Mouse (Mus musculus): ENCODE results near the gene Ccdc153. TPM values are rescaled to one million over a fixed set of nuclear protein-coding genes. Genes with fewer than 3 reads are reported as not detected.

Gene Ccdc153
- not detected in 2 replicates for polyA plus RNA-seq (2012; rRNA removed)

DNA sequence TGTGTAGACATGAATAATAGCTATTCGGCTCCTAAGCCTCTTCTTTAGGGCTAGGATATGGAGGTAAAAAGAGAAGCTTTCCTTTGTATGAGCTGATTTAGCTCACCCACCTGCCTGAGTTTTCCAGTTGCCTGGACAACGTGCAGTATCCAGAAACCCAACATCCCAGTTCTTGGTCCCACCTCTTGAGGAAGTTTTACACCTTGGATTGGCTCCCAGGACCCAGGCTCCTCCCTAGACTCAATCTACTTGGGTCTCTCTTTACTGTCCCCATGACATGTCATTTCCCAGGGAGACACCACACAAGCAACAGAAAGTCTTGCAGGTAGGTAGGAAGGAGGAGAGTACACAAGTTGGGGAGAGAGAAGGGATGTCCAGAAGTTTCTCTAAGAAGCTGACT lies at the start of gene Ccdc153:
Gene Ccdc153, plus strand, starts transcription at position 278 of the 400 bp plus-strand sequence.
- DNase-seq (ENCODE audit: low read depth, low spot score), result no peak
- 29% methylated on average over 2 of the region's 2 CpGs for WGBS

DNA sequence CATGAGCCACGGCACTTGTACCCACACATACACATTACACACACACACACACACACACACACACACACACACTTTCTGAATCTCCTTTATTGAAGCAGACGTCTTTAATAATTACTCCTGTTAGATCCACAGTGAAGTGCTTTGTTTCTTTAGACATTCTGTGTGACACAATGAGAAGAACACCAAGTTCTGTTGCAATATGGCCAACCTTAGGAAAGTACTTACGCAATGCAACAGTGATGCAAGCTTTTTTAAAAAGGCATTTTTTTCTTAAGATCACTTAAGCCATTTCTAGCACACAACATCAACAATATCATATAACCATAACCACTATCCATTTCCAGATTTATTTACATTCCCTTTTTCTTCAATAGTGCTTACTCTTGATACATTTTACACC lies 49.3 kb upstream of the Ccdc153 start:
- no peak for DNase-seq (ENCODE audit: low read depth, low spot score)
- 84% methylated on average over 3 of the region's 3 CpGs for WGBS

DNA sequence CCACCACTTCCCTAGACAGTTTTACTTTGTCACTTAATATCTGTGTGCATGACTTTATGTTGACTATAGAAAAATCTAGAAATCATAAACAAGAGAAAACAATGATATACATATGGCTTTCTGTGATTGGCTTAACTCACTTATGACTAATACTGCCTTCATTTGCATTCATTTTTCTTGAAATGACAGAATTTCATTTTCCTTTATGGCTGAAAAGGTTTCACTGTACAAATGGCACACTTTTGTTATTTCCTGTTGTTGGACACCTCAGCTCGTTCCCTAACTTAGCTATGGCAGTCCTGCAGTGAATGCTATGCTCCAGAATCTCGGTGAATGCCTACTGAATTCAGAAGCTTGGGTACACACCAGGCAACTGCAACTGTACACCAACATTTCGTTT lies 48.2 kb upstream of the Ccdc153 start:
- 91% methylated on average over 3 of the region's 3 CpGs for WGBS
- DNase-seq (ENCODE audit: low read depth, low spot score), result no peak

DNA sequence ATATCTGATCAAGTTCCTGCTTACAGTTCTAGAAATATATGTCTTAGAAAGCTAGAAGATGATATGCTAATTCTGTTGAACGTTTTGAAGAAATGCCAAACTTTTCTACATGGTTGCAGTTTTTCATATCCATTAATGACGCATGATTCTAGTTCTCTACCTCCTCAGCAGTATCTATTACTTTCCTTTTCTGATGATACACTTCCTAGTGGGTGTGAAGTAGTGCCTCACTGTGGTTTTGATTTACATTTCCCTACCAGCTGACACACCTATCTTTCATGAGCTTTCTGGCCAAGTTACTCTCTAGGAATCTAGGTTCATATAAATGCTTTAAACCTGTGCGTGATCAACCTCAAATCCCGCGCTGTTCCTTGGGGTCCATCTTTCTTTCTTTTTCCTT lies 47.7 kb upstream of the Ccdc153 start:
- WGBS, result 88% methylated on average over 5 of the region's 5 CpGs

DNA sequence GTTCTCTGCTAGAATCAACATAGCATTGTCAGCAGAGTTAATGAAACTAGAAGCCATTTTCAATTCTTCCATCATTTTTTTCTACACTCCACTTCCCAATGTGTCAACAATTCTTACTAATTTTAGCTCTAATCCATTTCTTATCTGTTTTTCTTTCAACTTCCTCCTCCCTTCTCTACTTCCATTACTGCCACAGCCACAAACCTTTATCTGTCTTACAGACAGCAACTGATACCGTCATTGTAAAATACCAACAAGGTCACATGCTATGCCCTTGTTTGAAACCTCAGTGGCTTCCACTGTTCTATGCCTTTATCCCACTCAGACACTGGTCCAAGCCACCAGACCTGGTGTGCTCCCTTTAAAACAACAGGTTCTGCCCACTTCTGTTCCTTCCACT lies 46.5 kb upstream of the Ccdc153 start:
- no peak for DNase-seq (ENCODE audit: low read depth, low spot score)
- 52% methylated on average over 1 of the region's 1 CpGs for WGBS

More for the DNA sequence above, 47.7 kb upstream of the Ccdc153 start:
- no peak for DNase-seq (ENCODE audit: low read depth, low spot score)

DNA sequence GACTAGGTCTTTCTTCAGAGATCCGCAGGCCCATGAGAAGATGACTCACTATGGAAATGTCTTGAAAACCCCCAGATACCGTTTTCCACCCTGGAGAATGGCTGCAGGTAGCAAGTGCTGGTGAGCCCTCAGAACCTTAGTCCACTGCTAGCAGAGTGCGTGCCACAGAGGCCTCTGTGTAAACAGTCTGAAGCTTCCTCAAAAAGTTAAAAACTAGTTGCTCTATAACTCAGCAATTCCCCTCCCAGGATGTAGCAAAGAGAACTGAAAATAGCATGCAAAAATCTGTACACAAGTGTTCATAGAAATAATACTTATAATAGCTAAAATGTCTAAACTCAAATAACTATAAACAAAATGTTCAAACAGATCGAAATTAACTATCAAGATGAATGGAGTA lies 44.1 kb upstream of the Ccdc153 start:
- WGBS, result 77% methylated on average over 4 of the region's 4 CpGs
- no peak for DNase-seq (ENCODE audit: low read depth, low spot score)

DNA sequence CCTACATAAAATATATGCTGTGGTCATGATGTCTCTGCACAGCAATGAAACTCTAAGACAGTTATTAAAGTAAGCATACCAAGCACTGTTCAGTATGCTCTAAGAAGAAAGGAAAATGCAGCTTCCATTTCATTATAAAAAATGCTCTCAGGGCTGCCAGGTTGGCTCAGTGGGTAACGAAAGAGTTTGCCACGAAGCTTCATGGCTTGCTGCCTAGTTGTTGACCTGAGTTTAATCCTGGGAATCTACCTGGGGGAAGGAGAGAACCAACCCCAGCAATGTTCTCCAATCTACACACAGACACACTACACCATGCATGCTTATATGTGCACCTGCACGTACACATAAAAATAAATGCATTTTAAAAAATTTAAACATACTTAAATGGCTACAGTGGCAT lies 41.3 kb upstream of the Ccdc153 start:
- DNase-seq (ENCODE audit: low read depth, low spot score), result no peak
- WGBS, result 75% methylated on average over 3 of the region's 3 CpGs

DNA sequence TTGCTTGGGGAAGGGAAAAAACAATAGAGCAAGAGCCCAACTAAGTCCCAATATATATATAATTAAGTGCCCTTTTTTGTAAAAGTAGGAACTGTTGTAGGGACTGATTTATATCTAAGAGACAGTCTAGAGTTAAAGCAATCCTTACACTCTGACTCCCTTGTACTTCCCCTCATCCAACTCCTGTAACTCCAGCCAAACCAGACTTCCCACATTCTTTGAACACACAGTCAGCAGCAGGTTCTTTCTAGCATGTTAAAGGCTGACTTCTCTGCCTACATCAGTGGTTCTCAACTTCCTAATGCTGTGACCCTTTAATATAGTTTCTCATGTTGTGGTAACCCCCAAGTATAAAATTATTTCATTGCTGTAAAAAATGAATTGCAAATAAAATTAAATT lies 40.9 kb upstream of the Ccdc153 start:
- no peak for DNase-seq (ENCODE audit: low read depth, low spot score)

DNA sequence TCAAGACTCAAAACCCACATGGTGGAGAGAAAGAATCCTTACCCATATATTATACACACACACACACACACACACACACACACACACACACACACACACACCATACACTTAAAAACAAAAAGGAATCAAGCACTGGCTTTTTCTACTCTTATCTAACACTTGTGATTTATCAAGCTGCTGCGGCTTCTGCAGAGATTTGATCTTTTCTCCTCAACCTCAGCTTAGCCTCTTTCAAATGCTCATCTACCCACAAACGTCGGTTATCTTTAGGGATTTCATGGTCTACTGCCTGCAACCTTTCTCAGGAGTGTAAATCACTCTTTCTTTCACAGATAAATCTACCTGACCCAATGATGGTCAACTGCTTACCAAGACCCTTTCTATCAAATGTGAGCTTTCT lies 40.0 kb upstream of the Ccdc153 start:
- 87% methylated on average over 3 of the region's 3 CpGs for WGBS
- no peak for DNase-seq (ENCODE audit: low read depth, low spot score)

DNA sequence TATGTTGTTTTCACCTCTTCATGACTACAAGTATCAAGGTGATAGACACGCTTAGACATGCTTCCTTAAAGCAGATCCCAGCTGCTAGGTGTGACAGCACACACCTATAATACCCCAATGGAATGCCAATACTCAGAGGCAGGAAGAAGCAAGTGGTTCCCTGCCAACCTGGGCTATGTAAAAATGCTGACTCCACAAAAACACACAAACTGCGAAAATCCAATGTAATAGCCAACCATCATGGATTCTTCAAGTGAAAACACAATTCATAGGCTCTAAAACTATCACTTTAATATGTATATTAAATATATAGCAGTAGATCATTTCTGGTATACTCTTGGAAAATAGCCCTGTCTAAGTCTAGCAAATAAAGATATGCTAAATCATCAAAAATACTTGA lies 32.6 kb upstream of the Ccdc153 start:
- no peak for DNase-seq (ENCODE audit: low read depth, low spot score)
- 62% methylated on average over 2 of the region's 2 CpGs for WGBS

DNA sequence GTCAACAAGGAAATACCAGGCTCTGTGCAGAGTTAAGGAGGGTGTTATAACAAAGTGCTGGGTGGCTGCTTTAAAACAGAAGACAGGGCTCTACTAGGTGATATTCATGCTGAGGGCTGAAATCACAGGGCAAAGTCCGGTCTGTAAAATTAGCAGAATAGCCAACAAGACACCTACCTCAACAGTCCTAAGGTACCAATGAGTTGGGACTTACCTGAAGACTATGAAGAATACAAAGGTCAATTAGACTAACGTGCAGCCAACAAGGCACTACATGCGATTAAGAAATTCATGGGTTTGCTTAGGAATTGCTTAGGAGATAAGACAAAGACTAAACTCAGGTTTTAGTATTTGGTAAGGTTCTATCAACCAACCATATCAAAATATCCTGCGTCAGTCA lies 31.1 kb upstream of the Ccdc153 start:
- peak; percentile 87 for DNase-seq (ENCODE audit: low read depth, low spot score)
- 43% methylated on average over 4 of the region's 4 CpGs for WGBS

DNA sequence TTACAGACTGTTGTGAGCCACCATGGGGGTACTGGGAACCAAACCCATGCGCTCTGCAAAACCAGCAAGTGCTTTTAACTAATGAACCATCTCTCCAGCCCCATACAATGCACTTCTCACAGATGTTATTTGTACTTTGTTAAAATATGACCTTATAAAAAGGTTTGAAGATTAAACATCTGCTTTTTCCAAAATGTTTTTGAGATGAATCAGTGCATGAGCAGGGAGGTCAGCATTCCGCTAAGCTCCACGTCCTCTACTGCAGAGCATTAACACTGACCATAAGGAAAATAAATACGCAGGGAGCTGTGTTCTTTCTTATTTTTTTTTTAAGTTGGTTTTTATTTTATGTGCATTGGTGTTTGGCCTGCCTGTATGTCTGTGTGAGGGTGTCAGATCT lies 28.1 kb upstream of the Ccdc153 start:
- 75% methylated on average over 4 of the region's 4 CpGs for WGBS
- no peak for DNase-seq (ENCODE audit: low read depth, low spot score)

DNA sequence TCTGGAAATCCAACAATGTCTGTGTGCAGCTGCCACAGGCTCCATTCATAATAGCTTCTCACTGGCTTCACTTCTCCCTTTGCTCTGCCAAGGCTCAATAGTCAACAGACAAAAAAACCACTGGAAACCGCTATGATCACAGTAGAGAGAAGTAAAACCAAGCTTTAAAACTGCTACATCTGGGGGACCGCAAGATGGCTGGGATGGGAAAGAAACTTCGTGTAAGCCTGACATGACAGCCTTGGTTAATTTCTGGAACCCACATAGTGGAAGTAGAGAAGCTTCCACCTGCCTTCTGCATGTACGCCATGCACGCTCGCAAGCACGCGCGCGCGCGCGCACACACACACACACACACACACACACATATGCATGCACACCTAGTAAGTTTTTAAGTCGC lies 26.9 kb upstream of the Ccdc153 start:
- WGBS, result 86% methylated on average over 14 of the region's 14 CpGs
- DNase-seq (ENCODE audit: low read depth, low spot score), result no peak

DNA sequence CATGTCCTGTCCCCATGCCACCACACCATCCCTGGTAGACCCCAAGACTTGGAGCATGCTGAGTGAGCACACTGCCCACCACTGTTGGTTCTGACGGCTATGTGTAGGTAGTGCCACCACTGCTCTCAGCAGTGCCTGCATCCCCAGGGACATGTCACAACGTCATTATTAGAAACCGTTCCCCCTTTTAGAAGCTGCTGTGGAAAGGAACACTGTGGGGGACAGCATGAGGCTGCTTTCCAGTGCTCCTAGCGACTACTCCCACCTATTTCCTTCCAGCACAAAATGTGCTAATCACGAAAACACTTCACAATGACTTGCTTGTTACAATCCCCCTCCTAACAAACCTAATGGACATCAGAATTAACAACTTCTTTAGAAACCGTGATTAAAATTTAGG lies 14.5 kb upstream of the Ccdc153 start:
- 49% methylated on average over 6 of the region's 6 CpGs for WGBS
- DNase-seq (ENCODE audit: low read depth, low spot score), result no peak

DNA sequence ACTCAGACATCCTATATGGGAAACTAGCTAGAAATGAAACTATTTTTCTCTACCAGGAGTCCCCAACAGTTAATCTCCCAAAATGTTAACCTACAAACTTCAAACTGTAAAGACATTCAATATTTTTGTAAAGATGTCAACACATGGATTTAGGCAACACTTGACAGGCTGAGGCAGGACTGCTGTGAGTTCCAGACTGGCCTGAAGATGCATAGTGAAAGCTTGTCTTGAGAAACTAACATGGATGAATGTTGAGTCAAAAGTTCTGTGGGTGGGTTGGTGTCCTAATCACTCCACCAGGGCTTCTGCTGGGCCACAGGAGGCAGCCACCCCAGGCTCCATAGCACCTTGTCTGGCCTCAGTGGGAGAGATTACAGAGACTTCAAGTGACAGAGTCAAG lies 8.9 kb upstream of the Ccdc153 start:
- no peak for DNase-seq (ENCODE audit: low read depth, low spot score)

DNA sequence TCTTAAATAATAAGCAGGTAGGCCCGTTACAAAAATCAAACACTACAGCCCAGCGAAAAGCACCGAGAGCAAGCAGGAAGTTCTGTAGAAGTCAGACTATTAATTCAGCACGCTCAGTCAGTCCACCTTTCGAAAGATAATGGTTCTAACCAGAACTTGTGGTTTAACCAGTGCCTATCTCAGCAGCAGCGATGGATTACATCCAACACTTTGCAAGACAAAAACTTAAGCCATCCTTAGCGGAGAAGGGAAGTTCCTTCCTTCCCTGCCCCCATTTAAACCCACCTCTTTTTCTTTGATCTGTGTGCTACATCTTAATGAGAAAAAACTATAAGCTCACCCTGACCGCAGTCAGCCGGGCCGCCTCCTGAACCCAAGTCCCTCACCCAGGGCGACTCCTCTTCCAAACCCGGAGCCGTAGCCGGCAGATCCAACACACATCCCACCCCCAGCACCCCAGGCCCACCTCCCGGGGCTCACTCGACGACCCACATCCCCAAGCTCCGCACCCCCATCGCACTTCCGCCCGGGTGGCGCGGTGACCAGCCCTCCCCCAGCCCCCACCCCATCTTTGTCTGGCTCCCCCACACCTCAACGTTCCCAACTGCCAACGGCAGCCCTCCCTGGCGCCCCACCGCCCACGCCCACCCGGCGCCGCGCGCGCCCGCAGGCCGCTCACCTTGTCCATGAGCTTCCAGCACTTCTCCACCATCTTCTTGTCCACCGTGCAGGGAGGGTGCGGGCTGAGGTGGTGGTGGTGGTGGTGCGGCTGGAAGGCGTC lies 7.3 kb upstream of the Ccdc153 start:
- no peak for DNase-seq (ENCODE audit: low read depth, low spot score)
- WGBS, result 1% methylated on average over 40 of the region's 40 CpGs

DNA sequence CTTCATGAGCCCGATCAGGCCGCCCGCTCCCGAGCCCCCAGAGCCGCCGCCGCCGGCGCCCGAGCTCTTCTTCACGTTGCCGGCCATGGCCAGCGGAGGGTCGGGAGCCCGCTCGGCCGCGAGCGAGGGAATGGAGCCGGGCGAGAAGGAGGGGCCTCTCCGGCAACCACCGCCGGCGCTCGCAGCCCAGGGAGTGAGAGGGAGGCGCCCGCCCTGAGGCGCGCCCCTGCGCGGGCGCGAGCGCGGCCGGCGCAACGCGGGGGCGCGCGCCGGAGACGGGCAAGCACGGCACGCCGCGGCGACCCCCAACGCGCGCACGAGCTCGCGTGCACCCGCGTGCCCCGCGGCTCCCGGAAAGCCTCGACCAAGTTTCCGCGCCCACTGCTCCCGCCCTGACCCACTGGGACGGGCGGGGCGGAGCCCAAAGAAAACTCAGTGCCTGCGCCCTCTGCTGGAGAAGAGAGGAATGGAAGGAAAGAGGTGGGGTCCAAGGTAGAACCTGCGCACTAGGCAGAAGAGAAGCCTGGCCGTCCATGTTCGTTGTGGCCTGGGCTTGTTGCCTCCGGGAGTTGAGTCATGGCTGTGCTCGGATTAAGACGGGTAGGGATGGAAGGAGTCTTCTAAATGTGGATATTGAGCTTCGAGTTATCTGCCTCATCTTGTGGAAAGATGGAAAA lies 6.5 kb upstream of the Ccdc153 start, which contains the start of gene Cbl:
Gene Cbl, minus strand, starts transcription at position 248 of the 677 bp plus-strand sequence.
- DNase-seq (ENCODE audit: low read depth, low spot score), result peak; percentile 99
- under 1% methylated on average over 75 of the region's 76 CpGs for WGBS

DNA sequence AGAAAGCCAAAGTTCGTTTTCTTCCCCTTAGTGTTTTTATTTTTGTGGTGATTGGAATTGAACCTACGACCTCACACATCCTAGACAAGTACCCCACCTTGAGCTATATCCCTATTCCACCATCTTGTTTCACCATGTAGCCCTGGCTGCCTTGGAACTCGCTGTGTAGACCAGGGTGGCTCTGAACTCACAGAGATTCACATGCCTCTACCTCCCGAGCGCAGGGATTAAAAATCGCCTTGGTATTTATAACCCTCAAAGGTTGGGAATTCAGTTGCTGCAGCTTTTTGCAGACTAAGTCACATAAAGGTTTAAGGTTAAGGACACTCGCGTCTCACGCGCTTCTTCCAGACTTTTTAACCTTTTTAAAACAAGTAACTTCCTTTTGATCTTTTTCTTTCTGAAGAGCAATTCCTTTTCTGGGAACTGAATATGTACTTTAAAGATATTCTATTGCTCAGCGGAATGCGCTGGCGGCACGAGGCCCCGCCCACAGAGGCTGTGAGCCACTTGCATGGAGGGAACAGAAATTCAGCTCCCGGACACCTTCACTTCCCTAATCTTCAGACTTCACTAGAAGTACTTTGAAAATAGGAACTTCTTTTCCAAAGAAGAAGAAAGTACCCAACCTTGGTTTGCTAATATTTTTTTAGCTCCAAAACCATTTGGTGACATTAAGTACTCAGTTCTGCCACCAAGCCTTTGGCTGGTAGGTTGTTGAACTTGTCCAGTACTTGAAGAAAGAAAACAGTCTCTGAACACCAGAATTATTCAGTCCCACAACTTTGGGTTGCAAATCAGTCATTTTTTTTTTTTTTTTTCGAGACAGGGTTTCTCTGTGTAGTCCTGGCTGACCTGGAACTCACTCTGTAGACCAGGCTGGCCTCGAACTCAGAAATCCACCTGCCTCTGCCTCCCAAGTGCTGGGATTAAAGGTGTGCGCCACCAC lies 5.7 kb upstream of the Ccdc153 start:
- no peak for DNase-seq (ENCODE audit: low read depth, low spot score)

DNA sequence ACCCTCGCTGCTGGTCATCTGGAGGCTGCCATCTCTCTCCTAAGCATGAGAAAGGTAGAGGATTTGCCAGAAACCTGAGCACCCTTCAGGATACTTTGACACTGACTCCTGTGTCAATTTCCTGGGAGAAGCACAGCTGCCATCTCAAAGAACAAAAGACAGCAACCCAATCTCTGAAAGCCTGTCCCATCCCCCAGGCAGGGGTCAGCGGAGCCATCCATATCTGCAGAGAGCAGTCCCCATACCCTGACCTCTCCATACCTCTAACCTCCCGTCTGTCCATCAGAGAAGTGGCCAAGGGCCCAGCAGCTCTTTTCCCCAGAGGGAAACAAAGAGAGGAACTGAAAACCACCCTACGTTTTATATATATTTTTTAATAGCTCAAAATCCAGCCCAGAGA lies 3.9 kb upstream of the Ccdc153 start:
- WGBS, result 71% methylated on average over 4 of the region's 4 CpGs
- no peak for DNase-seq (ENCODE audit: low read depth, low spot score)

More for the DNA sequence above, 5.7 kb upstream of the Ccdc153 start:
- 14% methylated on average over 19 of the region's 19 CpGs for WGBS

DNA sequence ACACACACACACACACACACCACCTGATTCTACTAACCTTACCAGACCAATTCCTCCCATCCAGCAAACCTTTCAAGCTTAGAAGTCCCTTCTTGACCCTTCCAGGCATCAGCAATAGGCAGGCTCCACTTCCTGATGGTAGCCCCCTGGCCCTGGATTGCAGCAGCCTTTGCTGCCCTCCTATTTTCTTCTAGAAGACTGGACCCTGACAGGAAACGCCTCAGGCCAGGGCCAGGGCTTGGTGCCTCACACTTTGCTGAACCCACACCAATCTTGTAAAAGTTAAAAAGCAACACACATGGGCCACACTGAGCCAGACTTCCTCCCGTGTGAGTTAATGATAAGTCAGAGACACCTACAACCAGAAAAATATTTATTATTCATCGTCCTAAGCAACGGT lies 3.3 kb upstream of the Ccdc153 start:
- 34% methylated on average over 4 of the region's 4 CpGs for WGBS
- no peak for DNase-seq (ENCODE audit: low read depth, low spot score)

Data from large intestine, adult 2 months (tissue).